Mouse (Mus musculus) CH12.LX (cell line): ENCODE data around the gene Itgb1bp1.

Source experiments
- CTCF ChIP-seq, 2 experiments: IDR thresholded peaks in 1 of 2; conservative IDR thresholded peaks in 1 of 2; 2 replicates each; pipeline ENCODE4 v1.5.1; 2011 to 2012; ENCODE audit warnings: low read depth in 2 of 2, low read length in 2 of 2, improper control_type of control experiment in 1 of 2, inconsistent platforms in 1 of 2, mild to moderate bottlenecking in 1 of 2, moderate library complexity in 1 of 2
- MAX ChIP-seq: IDR thresholded peaks from 2 replicates; pipeline ENCODE4 v1.6.1; 2011; ENCODE audit warnings: low read length, improper control_type of control experiment
- MYC ChIP-seq: IDR thresholded peaks from 2 replicates; pipeline ENCODE4 v1.6.1; 2011; ENCODE audit warnings: low read depth, mild to moderate bottlenecking, improper control_type of control experiment, low read length

GRCm38 (mm10) chr12:21333021-21333420 is 46.9 kb upstream of the Itgb1bp1 start:
- no peak for TF ChIP-seq MAX
- no peak for TF ChIP-seq MYC
- no peak for TF ChIP-seq CTCF (conservative IDR thresholded peaks at IDR 0.05 in 1 of 2, IDR thresholded peaks at IDR 0.05 in 1 of 2; ENCODE audit: low read depth in 2 of 2, low read length in 2 of 2)
